Mouse (Mus musculus) small intestine, adult 2 months (tissue): ENCODE results near the gene Pde6h.

Experiments used
- CTCF ChIP-seq: fragments of 200-500 bp; IDR thresholded peaks from 2 replicates; pipeline ENCODE4 v1.5.1; 2012; ENCODE audit warnings: low read depth, mild to moderate bottlenecking, control low read depth, inconsistent platforms, low read length, moderate library complexity, mixed read lengths; ENCODE audit not compliant: insufficient replicate concordance, insufficient read length; ENCODE audit errors: extremely low read depth
- POLR2A ChIP-seq: fragments of 200-500 bp; IDR thresholded peaks from 2 replicates; pipeline ENCODE4 v1.6.1; 2012; ENCODE audit warnings: low read depth, mild to moderate bottlenecking, control low read depth, inconsistent platforms, low read length, moderate library complexity

GRCm38 (mm10) chr6:136900369-136901009, 23.1 kb upstream of the Pde6h start:
- TF ChIP-seq CTCF (no peak), POLR2A (no peak)
